Mouse (Mus musculus) gastrocnemius, postnatal 14 days (tissue): ENCODE results near the gene Gm20388. TPM values are rescaled to one million over a fixed set of nuclear protein-coding genes. Genes with fewer than 3 reads are reported as not detected.

ENCODE experiments used
- DNase-seq: peaks from one replicate; pipeline ENCODE4 v3.0.0; 2021; ENCODE audit warnings: mixed read lengths
- intact Hi-C: fragments of 180-260 bp; cut with DNase I; formaldehyde crosslinking; loops from one replicate; pipeline ENCODE4 v1.15.1; 2025; ENCODE audit warnings: low total_unique reads
- total RNA-seq, 2 experiments: library from RNA; stranded (reverse); gene quantifications; 2 replicates each; pipeline ENCODE4 v1.2.3; 2021

Gm20388 gene
- total RNA-seq, 2 experiments from 2014 or later, result 5.6 to 6.0 TPM

DNA sequence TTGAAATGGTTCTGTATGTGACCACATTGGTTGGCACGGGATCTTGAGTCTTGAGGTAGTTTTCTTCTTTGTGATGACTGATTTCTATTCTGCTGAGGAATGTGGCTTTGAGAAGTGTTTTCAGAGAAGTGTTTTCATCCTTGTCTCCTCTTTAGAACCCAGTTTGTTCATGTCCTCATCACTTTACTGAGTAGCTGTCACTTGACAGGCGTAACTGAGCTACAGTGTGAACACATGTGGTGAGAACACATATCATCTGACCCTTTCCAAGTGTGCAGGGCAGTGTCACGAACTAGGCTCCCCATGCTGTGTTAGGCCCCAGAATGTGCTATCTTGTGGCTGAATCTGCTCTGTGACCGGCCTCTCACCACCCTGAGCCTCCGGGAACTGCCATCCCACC lies 2181.8 kb downstream of the Gm20388 start:
- intact Hi-C loops, result no loop called here
- DNase-seq, result no peak

DNA sequence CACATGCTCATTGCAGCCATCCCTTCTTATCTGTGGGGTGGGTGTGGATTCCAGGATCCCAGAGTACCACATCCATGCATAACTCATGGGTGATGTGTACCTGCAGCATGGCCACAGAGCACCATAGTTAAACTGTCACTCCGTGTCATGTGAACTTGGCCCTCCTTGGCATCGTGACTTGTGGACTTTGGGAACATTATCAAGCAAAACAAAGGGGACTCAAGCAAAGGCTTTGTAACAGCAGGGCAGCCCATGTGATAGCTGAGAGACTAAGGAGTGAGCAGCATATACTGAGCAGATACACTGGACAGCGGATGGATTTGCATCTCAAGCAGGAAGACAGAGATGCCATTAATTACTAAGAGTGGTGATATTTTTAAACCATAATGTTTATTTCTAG lies 2188.1 kb downstream of the Gm20388 start:
- DNase-seq, result no peak
- intact Hi-C loops, result no loop called here

GRCm38 (mm10) chr8:122099711-122100220 lies 2189.1 kb downstream of the Gm20388 start:
- no peak for DNase-seq
- intact Hi-C loops, result no loop called here

DNA sequence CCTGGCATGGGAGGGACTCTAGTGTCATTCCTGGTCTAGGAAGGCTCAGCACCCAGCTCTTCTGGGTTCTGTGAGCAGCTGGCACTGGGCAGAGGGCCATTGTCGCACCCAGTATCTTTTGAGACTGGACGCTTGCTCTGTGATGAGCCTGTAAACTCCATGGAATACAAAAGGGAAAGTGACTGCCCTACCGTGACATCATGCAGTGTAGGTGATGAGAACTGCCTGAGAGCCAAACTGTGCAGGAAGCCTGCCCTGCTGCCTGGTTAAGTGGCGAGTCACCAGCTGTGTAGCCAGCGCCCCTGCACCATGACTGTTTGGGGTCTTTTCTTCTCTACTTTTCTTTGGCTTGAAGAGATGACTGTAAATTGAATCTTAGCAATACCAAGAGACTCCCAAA lies 2191.2 kb downstream of the Gm20388 start:
- DNase-seq, result no peak
- intact Hi-C loops, result no loop called here

DNA sequence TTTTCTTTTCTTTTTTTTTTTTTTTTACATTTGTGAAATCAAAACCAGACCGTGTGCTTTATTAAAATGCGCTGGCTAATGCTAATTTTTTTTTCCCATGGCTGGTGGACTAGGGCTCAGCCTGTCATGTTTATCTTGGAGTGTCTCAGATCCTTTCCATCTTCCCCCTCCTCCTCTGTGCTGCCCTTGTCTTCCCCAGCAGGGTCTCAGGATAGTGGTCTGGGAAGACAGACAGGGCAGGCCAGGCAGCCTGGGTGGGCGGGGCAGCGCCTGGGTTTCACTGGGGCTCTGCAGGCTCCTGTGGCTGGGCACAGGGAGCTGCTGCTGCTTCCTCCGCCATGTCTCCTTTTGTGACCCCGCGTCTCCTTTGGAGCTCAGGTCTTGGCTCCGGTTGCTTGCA lies 2191.6 kb downstream of the Gm20388 start:
- intact Hi-C loops, result no loop called here
- no peak for DNase-seq

- intact Hi-C loops, result no loop called here
- DNase-seq, result peak; percentile 41
These were observed 2192.6 kb downstream of the Gm20388 start for GRCm38 (mm10) chr8:122103241-122103640.

- no peak for DNase-seq
- intact Hi-C loops, result no loop called here
These were observed 2194.0 kb downstream of the Gm20388 start for GRCm38 (mm10) chr8:122104658-122105057.

DNA sequence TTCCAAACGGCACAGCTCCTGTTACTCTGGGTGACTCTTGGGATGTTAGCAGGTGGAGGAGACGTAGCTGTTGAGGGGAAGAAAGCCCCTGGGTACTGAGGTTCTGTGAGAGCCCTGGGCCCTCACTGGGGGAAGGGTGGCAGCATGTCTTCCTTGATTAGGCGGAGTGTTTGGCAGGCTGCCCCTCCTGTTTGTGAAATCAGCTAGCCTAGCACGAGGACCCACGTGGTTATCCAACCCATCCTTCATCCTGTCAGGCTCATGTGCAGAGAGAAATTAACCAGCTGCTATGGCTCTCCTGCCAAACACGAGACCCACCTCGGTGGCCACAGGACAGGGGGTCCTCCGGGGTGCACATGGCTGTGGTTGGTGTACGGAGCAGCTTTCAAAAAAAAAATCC lies 2195.6 kb downstream of the Gm20388 start:
- DNase-seq, result peak; percentile 63
- intact Hi-C loops, result no loop called here

DNA sequence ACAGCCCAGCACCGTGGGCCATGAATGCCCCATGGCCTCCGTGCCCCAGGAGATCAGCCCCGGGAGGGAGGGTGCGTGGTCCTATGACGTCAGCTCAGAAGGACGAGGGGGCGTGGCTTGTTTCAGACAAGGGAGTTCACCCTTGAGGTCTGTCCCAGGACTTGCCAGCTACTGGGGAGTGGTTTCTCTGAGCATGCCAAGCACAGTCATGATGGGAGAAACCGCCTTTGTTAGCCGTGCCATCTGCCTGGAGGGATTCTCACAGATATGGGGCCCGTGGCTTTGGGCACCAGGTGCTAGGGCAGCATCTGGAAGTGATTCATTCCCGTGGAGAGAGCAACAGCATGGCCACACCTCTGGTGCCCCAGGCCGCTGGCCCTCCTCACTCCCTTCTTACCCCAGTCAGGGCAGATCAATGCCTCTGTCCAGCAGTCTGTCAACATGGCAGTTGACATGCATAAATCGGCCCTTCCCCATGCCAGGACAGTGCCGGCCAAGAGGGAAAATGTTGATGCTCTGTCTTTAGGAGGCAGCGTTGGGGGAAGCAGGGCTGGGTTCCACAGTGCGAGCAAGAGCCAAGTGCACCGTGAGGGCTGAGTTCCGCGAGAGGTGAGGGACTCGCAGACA lies 2199.7 kb downstream of the Gm20388 start:
- peak; percentile 32 for DNase-seq
- intact Hi-C loops, result no loop called here

DNA sequence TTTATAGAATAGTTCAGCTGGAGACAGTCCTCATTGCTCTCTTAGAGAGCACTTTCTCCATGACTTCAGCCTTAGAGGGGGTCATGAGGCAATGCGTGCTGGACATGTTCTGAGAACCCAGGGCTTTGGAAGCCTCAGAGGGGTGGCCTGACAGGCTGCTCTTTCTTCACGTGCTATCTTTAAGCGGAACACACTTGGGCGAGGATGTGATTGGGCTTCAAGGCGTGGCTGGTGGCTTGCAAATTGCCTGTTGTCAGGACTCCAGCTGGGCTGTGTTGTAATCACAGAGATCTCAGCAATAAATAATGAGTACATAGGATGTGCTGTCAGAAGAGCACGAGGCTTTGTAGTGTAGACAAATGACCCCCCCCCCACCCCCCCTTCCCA lies 2200.2 kb downstream of the Gm20388 start:
- intact Hi-C loops, result no loop called here
- DNase-seq, result peak; percentile 55

- DNase-seq, result peak; percentile 37
- intact Hi-C loops, result no loop called here
These were observed 2201.1 kb downstream of the Gm20388 start for GRCm38 (mm10) chr8:122111745-122112144.

DNA sequence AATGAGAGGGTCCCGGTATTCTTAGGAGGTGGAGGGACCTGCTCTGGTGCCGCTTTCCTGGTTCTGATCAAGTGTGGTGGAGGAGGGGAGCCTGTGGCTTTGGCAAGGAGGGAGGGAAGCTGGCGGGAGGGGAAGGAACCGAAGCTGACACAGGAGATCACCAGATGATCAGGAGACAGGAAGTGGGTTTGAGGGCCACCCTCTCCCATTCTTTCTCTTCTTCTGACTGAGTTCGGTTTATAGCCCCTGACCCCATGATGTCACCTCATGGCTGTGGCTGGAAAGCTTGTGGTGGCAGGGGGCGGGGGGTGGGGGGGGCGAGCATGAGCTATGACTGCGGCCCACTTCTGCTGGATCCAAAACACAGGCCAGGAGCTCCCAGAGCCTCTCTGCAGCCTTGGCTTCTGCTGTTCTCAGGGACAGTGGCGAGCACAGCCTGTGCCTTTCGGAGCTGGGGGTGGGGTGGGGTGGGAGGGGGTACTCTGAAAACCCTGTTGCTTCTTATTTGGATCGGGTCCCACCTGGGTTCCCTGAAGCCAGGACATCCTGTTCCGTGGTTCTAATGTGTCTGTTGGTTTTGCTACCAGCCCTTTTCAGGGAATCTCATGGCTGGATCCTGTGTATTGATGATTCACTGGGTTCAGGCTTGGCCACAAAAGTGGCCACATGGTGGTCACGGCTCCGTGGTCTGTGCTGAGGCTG lies 2201.8 kb downstream of the Gm20388 start:
- DNase-seq, result peak; percentile 41
- intact Hi-C loops, result no loop called here

- no peak for DNase-seq
- intact Hi-C loops, result no loop called here
These were observed 2204.2 kb downstream of the Gm20388 start for GRCm38 (mm10) chr8:122114890-122115289.

GRCm38 (mm10) chr8:122116716-122117357 lies 2206.2 kb downstream of the Gm20388 start:
- DNase-seq, result no peak
- intact Hi-C loops, result no loop called here

GRCm38 (mm10) chr8:122118097-122118496 lies 2207.5 kb downstream of the Gm20388 start:
- no peak for DNase-seq
- intact Hi-C loops, result no loop called here

GRCm38 (mm10) chr8:122118536-122118935 lies 2207.9 kb downstream of the Gm20388 start:
- intact Hi-C loops, result no loop called here
- DNase-seq, result peak; percentile 74

DNA sequence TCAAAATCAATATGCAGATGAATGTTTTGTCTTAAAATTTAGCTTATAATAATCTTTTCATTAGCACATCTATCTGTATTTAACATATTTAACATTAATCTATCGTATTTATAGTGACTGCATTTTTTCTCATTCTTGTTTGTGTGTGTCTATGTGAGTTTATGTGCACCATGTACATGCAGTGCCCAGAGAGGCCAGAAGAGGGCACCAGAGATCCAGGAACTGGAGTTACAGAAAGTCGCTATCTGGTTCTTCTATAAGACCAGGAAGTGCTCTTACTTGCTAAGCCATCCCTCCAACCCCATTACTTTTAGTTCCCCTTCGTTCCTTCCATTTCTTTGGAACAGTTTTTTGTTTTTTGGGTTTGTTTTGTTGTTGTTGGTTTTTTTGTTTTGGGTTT lies 2213.7 kb downstream of the Gm20388 start:
- DNase-seq, result no peak
- intact Hi-C loops, result no loop called here

DNA sequence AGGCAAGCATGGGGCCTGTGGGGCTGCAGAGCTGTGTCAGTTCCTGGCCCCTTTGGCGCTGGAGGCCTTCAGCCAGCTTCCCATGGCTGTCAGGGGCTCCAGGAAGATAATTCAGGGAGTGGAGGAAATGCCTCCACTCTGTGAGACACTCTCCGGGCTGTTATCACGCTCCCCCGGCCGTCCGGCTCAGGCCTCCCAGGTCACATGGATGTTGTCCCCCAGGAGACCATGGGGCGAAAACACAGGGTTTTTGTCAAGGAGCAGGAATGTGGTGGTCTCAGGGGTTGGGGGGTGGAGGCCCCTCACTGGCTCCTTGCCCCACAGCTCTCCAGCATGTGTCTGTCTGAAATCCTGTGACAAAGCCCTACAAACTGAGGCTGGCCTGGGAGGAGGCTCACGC lies 2216.0 kb downstream of the Gm20388 start:
- no peak for DNase-seq
- intact Hi-C loops, result no loop called here

- intact Hi-C loops, result no loop called here
- DNase-seq, result peak; percentile 44
These were observed 2223.5 kb downstream of the Gm20388 start for GRCm38 (mm10) chr8:122134121-122134529.

- intact Hi-C loops, result no loop called here
- DNase-seq, result no peak
These were observed 2224.9 kb downstream of the Gm20388 start for GRCm38 (mm10) chr8:122135494-122135893.

- peak; percentile 91 for DNase-seq
- intact Hi-C loops, result loop anchor here (5.0 kb wide), 1 partner anchor 157 kb away; no protein-coding TSS in a partner anchor
These were observed 2229.1 kb downstream of the Gm20388 start for GRCm38 (mm10) chr8:122139784-122140183.
